In genomic region chr16:12764166-12764565, GRCm38 (mm10) we compare ENCODE assay signal across 16 mouse cellular contexts.
DNase-seq lines count a peak whose midpoint lies in the region; ATAC-seq and TF ChIP-seq lines count a peak whose summit lies in the region.
"Had no signal": no experiment of that assay in that cellular context is flagged by ENCODE, and none has a peak within 500 bp of the region (broad histone marks: within the 10 kb centered on the region; RNA-seq: fewer than 3 reads in every experiment).

No protein-coding gene starts in this region.

- WGBS in lung, postnatal 0 days = 83% methylated on average over 1 of the region's 1 CpGs
- WGBS in hindbrain, embryonic 11.5 days = 100% methylated on average over 1 of the region's 1 CpGs

- no peak overlapping the region for H3K4me3 ChIP-seq in lung, postnatal 0 days (ENCODE audit: low read depth, low read length)
- no peak overlapping the region for H3K4me3 ChIP-seq in hindbrain, embryonic 11.5 days (ENCODE audit: low read depth, low read length)

- H3K4me2 ChIP-seq in lung, postnatal 0 days (replicated peaks; ENCODE audit: low read depth, low read length) = no peak overlapping the region
- H3K4me2 ChIP-seq in hindbrain, embryonic 11.5 days (replicated peaks; ENCODE audit: low read depth, low read length) = no peak overlapping the region

- intact Hi-C loops in gastrocnemius, postnatal 36 days (cut with DNase I) = no loop called here

- DNase-seq in lung, postnatal 25 days (ENCODE audit: low spot score) = peak; percentile 2
- DNase-seq in lung, postnatal 0 days (ENCODE audit: low spot score) = no peak
- no peak for DNase-seq in hindbrain, embryonic 11.5 days (ENCODE audit: low spot score)
- DNase-seq in gastrocnemius, postnatal 36 days = no peak
- DNase-seq in thymus, postnatal 10 days (ENCODE audit: low spot score in 2 of 2) = no peak
- DNase-seq: adrenal gland, postnatal 25 days; B cell, adult 2 months; cerebellum, adult 11 months; cerebellum, adult 11-12 months had no signal

- H3K9me3 ChIP-seq in lung, postnatal 0 days (ENCODE audit: low read length) = no peaks in the 10 kb centered on the region
- H3K9me3 ChIP-seq in hindbrain, embryonic 11.5 days (ENCODE audit: control insufficient read depth, low read length) = no peaks in the 10 kb centered on the region
- H3K9me3 ChIP-seq: G1E had no signal

- H3K27ac ChIP-seq in lung, postnatal 0 days (ENCODE audit: low read length) = no peak overlapping the region
- H3K27ac ChIP-seq in hindbrain, embryonic 11.5 days (ENCODE audit: low read depth, low read length) = no peak overlapping the region

- no peak for ATAC-seq in lung, postnatal 0 days
- peak; percentile 80 for ATAC-seq in granulocyte monocyte progenitor cell, adult 5-6 weeks (replicated peaks; ENCODE audit: poor library complexity, severe bottlenecking)
- ATAC-seq in megakaryocyte, adult 5-6 weeks (ENCODE audit: poor library complexity, severe bottlenecking) = peak; percentile 73
- peak; percentile 79 for ATAC-seq in megakaryocyte progenitor cell, adult 5-6 weeks (replicated peaks; ENCODE audit: poor library complexity)
- ATAC-seq in hindbrain, embryonic 11.5 days (ENCODE audit: low FRiP score) = no peak
- ATAC-seq: activated CD4-positive, CD25-positive, alpha-beta regulatory T cell, adult 4 months; CD4-positive, CD25-positive, alpha-beta regulatory T cell, adult 4 months; Patski had no signal

- no peak overlapping the region for H3K9ac ChIP-seq in lung, postnatal 0 days (replicated peaks; ENCODE audit: low read depth)
- H3K9ac ChIP-seq in hindbrain, embryonic 11.5 days (ENCODE audit: low read depth, low read length) = no peak overlapping the region

- H3K4me1 ChIP-seq in lung, postnatal 0 days (ENCODE audit: insufficient read depth, low read depth, low read length) = no peaks in the 10 kb centered on the region
- H3K4me1 ChIP-seq in hindbrain, embryonic 11.5 days (replicated peaks; ENCODE audit: control insufficient read depth, insufficient read depth, low read length) = no peaks in the 10 kb centered on the region

- TF ChIP-seq EP300 in lung, postnatal 0 days (IDR thresholded peaks at IDR 0.05) = no peak

- no peak for TF ChIP-seq CTCF in lung, postnatal 0 days (IDR thresholded peaks at IDR 0.05)

- H3K36me3 ChIP-seq in lung, postnatal 0 days (ENCODE audit: insufficient read depth, low read length) = no peaks in the 10 kb centered on the region
- H3K36me3 ChIP-seq in hindbrain, embryonic 11.5 days (ENCODE audit: control insufficient read depth, insufficient read depth, low read length) = no peaks in the 10 kb centered on the region
- H3K36me3 ChIP-seq: G1E had no signal

- no peaks in the 10 kb centered on the region for H3K27me3 ChIP-seq in lung, postnatal 0 days (replicated peaks; ENCODE audit: insufficient read depth, low read length)
- H3K27me3 ChIP-seq in hindbrain, embryonic 11.5 days (ENCODE audit: control insufficient read depth, insufficient read depth, low read length) = no peaks in the 10 kb centered on the region
- H3K27me3 ChIP-seq: Patski had no signal

Comparison
In these comparisons a context has a peak if more than half of its experiments do, and no peak if none do; other contexts are left out.
1. ATAC-seq: peak in granulocyte monocyte progenitor cell, adult 5-6 weeks (single experiment), megakaryocyte, adult 5-6 weeks (single experiment) and megakaryocyte progenitor cell, adult 5-6 weeks (single experiment); none in lung, postnatal 0 days (single experiment) and hindbrain, embryonic 11.5 days (single experiment).